Mouse (Mus musculus): ENCODE measurements around the gene Mxd1. TPM values are rescaled to one million over a fixed set of nuclear protein-coding genes. Genes with fewer than 3 reads are reported as not detected.

Gene Mxd1
- total RNA-seq (2021), result 1 to 10 TPM; 7.8 to 8.0 TPM
- long read RNA-seq, experiment 1, full-length matches to known transcripts, result 9 of 13 reads
- long read RNA-seq, experiment 1, partial matches to known transcripts, result 0 of 13 reads
- long read RNA-seq, experiment 1, other reads (novel, unspliced or antisense), result 4 of 13 reads
- long read RNA-seq, experiment 2, full-length matches to known transcripts, result 10 of 14 reads
- long read RNA-seq, experiment 2, partial matches to known transcripts, result 0 of 14 reads
- long read RNA-seq, experiment 2, other reads (novel, unspliced or antisense), result 4 of 14 reads

- no peak for DNase-seq
- intact Hi-C loops (cut with DNase I), result loop anchor here (5.0 kb wide), 3 partner anchors 71 to 231 kb away; partner anchors contain the start of gene C87436
Observed at GRCm38 (mm10) chr6:86668580-86669239, at the start of gene Mxd1. Mxd1 (minus strand) TSS chr6:86669161.

GRCm38 (mm10) chr6:86708072-86708774 lies 39.3 kb upstream of the Mxd1 start:
- no peak for DNase-seq
- intact Hi-C loops (cut with DNase I), result no loop called here

GRCm38 (mm10) chr6:86702577-86702976 lies 33.6 kb upstream of the Mxd1 start:
- intact Hi-C loops (cut with DNase I), result no loop called here
- DNase-seq, result no peak

GRCm38 (mm10) chr6:86697903-86698302 lies 28.9 kb upstream of the Mxd1 start:
- intact Hi-C loops (cut with DNase I), result no loop called here
- DNase-seq, result no peak

GRCm38 (mm10) chr6:86696213-86696612 lies 27.3 kb upstream of the Mxd1 start:
- intact Hi-C loops (cut with DNase I), result no loop called here
- no peak for DNase-seq

- peak; percentile 30 to 65 for DNase-seq
- intact Hi-C loops (cut with DNase I), result no loop called here
Observed at GRCm38 (mm10) chr6:86694465-86694864, 25.5 kb upstream of the Mxd1 start.

GRCm38 (mm10) chr6:86689671-86690070 lies 20.7 kb upstream of the Mxd1 start:
- DNase-seq, result no peak
- intact Hi-C loops (cut with DNase I), result no loop called here

GRCm38 (mm10) chr6:86686971-86687370 lies 18.0 kb upstream of the Mxd1 start:
- intact Hi-C loops (cut with DNase I), result no loop called here
- no peak for DNase-seq

GRCm38 (mm10) chr6:86684655-86685011 lies 15.7 kb upstream of the Mxd1 start:
- no peak for DNase-seq
- intact Hi-C loops (cut with DNase I), result no loop called here

- intact Hi-C loops (cut with DNase I), result no loop called here
- DNase-seq, result peak; percentile 91 to 94
Observed at GRCm38 (mm10) chr6:86683872-86684654, 15.1 kb upstream of the Mxd1 start, which contains the start of gene Snrnp27. Snrnp27 (minus strand) TSS chr6:86684522.

- intact Hi-C loops (cut with DNase I), result no loop called here
- no peak for DNase-seq
Observed at GRCm38 (mm10) chr6:86681289-86681688, 12.3 kb upstream of the Mxd1 start.

GRCm38 (mm10) chr6:86678341-86678740 lies 9.4 kb upstream of the Mxd1 start:
- intact Hi-C loops (cut with DNase I), result no loop called here

GRCm38 (mm10) chr6:86670873-86671272 lies 1.9 kb upstream of the Mxd1 start:
- intact Hi-C loops (cut with DNase I), result loop anchor here (2.0 kb wide), 1 partner anchor 126 kb away; no protein-coding TSS in a partner anchor
- peak; percentile 42 to 70 for DNase-seq

More at GRCm38 (mm10) chr6:86678341-86678740, 9.4 kb upstream of the Mxd1 start:
- no peak for DNase-seq

GRCm38 (mm10) chr6:86669240-86669727 lies 323 bp upstream of the Mxd1 start:
- intact Hi-C loops (cut with DNase I), result loop anchor here (5.0 kb wide), 3 partner anchors 72 to 232 kb away; partner anchors contain the start of gene C87436
- DNase-seq, result peak; percentile 100

- intact Hi-C loops (cut with DNase I), result loop anchor here (5.0 kb wide), 3 partner anchors 70 to 230 kb away; partner anchors contain the start of gene C87436
- no peak for DNase-seq
Observed at GRCm38 (mm10) chr6:86667061-86667460, 1.9 kb downstream of the Mxd1 start.

- no peak for DNase-seq
Observed at GRCm38 (mm10) chr6:86665560-86666307, 3.2 kb downstream of the Mxd1 start.

GRCm38 (mm10) chr6:86665076-86665475 lies 3.9 kb downstream of the Mxd1 start:
- DNase-seq, result no peak
- intact Hi-C loops (cut with DNase I), result loop anchor here (5.0 kb wide), 3 partner anchors 68 to 228 kb away; partner anchors contain the start of gene C87436

More at GRCm38 (mm10) chr6:86665560-86666307, 3.2 kb downstream of the Mxd1 start:
- intact Hi-C loops (cut with DNase I), result loop anchor here (5.0 kb wide), 3 partner anchors 68 to 228 kb away; partner anchors contain the start of gene C87436

- intact Hi-C loops (cut with DNase I), result no loop called here
- no peak for DNase-seq
Observed at GRCm38 (mm10) chr6:86660161-86660877, 8.6 kb downstream of the Mxd1 start.

GRCm38 (mm10) chr6:86658501-86658900 lies 10.5 kb downstream of the Mxd1 start:
- intact Hi-C loops (cut with DNase I), result no loop called here
- no peak for DNase-seq
